Mouse (Mus musculus) kidney, adult 2 months (tissue): Measurements from ENCODE around the gene Mtmr3.

Experiments
- CTCF ChIP-seq: fragments of 200-500 bp; conservative IDR thresholded peaks from 2 replicates; pipeline ENCODE4 v1.5.1; 2011; ENCODE audit warnings: low read depth, mild to moderate bottlenecking, control low read depth, low read length, moderate library complexity, mixed read lengths; ENCODE audit not compliant: insufficient read depth, insufficient read length
- POLR2A ChIP-seq: fragments of 200-500 bp; IDR thresholded peaks from one replicate; pipeline ENCODE4 v1.6.1; 2011; ENCODE audit warnings: low read depth, low read length, control low read depth

GRCm38 (mm10) chr11:4497501-4498118 is 97.1 kb downstream of the Mtmr3 start:
- TF ChIP-seq POLR2A (no peak), CTCF (no peak)
